Mouse (Mus musculus) v-Abl transformed pro-B cells (cell line): ENCODE data around the gene Rd3.

Experiments used
- in situ Hi-C, 2 experiments: fragments of 400-800 bp; cut with MboI; formaldehyde crosslinking; loops; one replicate each; pipeline ENCODE4 v1.15.1; 2025; ENCODE audit not compliant: unreplicated experiment in 2 of 2

Gene Rd3

GRCm38 (mm10) chr1:191977187-191977586 lies at the start of gene Rd3:
Gene Rd3 (plus strand): TSS chr1:191977370.
- in situ Hi-C loops = no loop called here

- in situ Hi-C loops = no loop called here
Measured at GRCm38 (mm10) chr1:191928345-191928744, 48.8 kb upstream of the Rd3 start.

- in situ Hi-C loops = no loop called here
Measured at GRCm38 (mm10) chr1:191929065-191929464, 48.1 kb upstream of the Rd3 start.

DNA sequence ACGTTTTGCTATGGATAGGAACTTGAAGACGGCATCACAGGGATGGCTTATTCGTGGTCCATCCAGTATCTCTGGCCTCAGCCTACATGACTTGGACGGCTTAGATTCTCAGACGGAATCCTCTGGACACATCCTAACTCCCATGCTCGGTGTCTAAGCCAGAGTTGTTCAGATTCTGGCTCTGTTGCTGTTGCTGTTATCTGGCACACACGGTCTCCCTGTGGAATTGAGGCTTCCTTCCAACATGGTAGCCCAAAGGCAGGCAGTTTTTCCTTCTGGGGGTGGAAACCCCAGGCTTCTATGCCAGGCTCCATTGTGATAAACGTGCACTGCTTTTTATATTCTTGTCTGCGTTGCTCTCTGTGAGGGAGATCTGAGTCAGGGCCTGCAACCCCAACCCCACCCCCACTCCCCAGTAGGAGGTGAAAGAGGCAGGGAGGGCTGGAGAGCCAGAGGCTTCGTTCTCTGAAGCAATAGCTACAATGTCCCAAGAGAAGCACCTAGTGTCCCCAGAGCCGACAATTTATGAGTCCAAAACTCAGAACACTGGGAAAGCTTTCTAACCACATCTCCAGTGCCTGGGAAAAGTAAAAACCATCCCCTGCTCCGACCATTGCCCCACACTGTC lies 47.2 kb upstream of the Rd3 start:
- in situ Hi-C loops = no loop called here

GRCm38 (mm10) chr1:191930525-191931105 lies 46.6 kb upstream of the Rd3 start:
- in situ Hi-C loops = no loop called here

GRCm38 (mm10) chr1:191932286-191932985 lies 44.7 kb upstream of the Rd3 start:
- in situ Hi-C loops = no loop called here

- in situ Hi-C loops = no loop called here
Measured at GRCm38 (mm10) chr1:191932986-191933632, 44.1 kb upstream of the Rd3 start.

- in situ Hi-C loops = no loop called here
Measured at GRCm38 (mm10) chr1:191943638-191944037, 33.5 kb upstream of the Rd3 start.

DNA sequence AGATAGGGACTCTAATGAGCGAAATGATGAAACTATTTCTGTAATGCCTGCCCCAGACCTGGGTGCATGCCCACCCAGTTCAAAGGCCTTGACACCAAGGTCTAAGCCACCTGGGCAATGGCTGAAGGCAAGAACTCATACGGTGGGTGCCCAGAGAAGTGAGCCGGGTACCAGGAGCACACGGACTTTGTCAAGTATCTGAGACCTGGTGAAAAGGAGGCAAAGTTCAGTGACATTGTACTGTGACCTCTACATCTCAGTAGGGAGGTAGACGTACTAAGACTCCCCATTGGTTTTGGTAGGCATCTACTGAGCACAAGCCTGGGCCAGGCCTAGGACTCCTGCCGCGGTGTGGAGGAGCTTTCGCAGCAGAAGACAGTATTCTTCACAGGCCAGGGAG lies 31.8 kb upstream of the Rd3 start:
- in situ Hi-C loops = no loop called here

DNA sequence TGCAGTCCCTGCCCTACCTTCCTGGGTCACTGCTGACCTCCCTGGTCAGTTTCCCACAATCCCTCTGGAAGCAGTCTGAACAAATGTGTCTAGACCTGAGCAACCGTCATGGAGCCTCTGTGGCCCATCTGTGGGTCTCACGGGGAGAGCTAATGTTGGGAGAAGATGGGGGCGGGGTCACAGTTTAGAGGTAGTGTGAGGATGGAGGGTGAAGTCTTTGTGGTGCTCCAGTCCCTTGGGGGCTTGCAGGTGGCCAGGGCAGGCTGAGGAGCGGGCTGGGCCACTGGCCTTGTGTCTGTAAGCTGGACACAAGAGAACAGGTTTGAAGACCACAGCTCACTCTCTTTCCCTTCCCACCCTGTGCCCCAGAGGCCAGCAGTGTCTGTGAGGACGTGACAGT lies 31.4 kb upstream of the Rd3 start:
- in situ Hi-C loops = no loop called here

GRCm38 (mm10) chr1:191946261-191946660 lies 30.9 kb upstream of the Rd3 start:
- in situ Hi-C loops = no loop called here

DNA sequence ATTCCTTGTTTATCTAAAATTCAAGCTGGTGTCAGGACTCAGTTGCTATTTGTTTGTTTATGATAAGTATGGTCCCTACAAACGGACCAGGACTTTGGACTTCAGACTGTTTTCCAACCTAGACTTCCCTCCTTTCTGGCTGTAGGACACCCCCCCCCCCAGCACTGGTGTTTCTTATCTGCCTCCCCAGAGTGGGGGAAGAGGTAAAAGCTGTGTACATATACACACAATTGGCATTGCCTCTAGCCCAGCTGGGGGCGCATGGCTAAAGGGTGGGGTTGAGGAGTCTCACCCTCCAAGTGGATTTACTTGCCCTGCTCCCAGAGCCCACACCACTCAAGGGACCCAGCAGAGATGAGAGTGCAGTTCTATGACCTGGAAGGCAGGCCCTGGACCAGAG lies 30.3 kb upstream of the Rd3 start:
- in situ Hi-C loops = no loop called here

DNA sequence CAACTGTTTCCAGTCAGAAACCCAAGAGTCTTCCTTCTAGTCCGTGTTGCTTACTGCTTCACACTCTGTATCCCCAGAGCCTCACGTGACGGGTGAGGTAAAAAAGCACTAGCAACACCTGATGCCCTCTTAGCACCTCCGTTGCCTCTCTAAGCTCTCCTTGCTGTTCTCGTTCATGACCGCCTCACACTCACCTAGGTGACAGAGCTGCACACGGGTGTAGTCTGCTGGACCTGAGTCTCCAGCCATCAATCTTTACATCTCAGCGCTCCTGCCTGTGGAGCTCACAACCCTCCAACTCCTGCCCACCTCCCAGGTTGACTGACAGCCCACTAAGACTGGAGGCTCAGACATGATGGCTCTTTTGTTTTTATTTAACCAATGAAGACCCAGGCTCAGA lies 29.4 kb upstream of the Rd3 start:
- in situ Hi-C loops = no loop called here

- in situ Hi-C loops = no loop called here
Measured at GRCm38 (mm10) chr1:191948600-191948999, 28.6 kb upstream of the Rd3 start.

- in situ Hi-C loops = no loop called here
Measured at GRCm38 (mm10) chr1:191950611-191951010, 26.6 kb upstream of the Rd3 start.

DNA sequence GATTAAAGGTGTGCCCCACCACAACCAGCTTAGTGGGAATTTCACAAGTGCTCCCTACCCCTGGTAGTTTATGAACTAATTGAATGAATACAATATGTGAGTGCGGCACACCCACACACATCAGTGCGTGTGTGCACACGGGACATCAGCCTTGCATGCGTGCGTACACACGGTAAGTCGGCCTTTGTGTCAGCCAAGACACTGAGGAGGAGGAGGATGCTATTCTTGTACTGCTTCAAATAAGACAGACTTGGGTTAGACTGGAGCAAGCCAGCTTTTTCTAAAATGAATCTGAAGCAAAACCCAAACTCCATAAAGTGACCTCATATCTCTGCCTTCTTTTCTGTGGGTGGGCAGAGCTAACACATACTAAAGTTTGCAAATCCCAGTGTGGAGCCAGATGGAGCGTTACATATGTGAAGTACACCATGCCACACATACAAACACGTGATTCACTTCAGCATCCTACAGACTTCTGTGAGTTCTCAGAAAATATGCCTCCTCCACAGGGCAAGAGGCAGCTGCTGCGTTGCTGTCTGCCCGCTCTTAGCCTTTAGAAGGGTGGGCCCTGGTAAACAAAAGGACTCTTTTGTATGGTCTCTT lies 24.3 kb upstream of the Rd3 start:
- in situ Hi-C loops = no loop called here

DNA sequence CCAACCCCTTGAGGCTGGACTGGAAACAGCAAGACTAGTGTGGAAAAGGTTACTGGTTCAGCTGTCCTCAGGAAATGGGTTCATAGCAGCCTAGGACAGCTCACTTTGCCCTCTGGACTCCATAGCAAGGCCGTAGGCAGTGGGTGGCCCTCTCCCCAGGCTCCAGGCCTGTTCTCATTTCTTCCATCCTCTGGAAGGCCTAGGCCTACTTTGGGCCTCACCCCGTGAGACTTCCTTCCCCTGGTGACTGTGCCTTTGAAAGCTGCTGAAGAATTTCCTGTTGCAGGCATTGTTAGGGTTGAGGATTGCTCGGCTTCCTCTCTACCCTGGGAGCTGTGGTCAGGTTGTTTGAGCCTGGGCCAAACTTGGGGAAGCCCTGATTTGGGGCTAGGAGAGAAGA lies 22.1 kb upstream of the Rd3 start:
- in situ Hi-C loops = no loop called here

- in situ Hi-C loops = no loop called here
Measured at GRCm38 (mm10) chr1:191956261-191956660, 20.9 kb upstream of the Rd3 start.

DNA sequence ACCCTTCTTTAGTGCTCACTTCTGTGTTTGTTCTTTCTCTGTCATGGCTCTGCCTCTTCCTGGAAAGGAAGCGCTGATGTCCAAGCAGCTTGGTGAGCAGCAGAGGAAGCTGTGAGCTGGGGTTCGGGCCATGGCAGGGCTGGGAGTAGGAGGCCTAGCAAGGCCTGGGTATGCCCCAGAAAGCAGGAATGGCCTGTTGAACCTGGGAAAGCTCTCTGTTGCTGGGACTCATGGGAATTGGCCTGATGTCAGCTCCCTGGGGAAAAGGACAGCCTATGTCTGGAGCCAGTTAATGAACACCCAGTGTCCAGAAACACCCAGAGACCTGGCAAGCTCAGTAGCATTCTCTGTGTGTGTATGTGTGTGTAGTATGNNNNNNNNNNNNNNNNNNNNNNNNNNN lies 20.3 kb upstream of the Rd3 start:
- in situ Hi-C loops = no loop called here

DNA sequence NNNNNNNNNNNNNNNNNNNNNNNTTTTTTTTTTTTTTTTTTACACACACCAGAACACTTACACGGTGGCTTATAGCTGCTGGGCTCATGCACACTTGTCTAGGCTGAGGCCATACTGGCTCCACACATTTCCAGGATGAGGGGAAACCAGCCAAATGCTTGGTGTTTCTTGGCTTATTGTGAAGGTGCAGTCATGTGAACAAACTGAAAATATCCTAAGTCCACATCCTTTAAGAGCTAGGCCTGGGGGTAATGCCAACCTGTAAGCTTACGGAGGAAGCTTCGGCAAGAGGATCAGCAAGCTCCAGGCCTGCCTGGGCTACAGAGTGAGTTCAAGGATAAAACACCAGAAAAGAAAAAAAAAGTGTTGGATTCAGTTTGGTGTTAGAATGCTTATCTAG lies 19.8 kb upstream of the Rd3 start:
- in situ Hi-C loops = no loop called here

- in situ Hi-C loops = loop anchor here (5.0 kb wide), 1 partner anchor 124 kb away; no protein-coding TSS in a partner anchor
Measured at GRCm38 (mm10) chr1:191960946-191961345, 16.2 kb upstream of the Rd3 start.
